Mouse (Mus musculus) forebrain, embryonic 12.5 days (tissue): Measurements from ENCODE around the gene Dnmt1. TPM values are rescaled to one million over a fixed set of nuclear protein-coding genes. Genes with fewer than 3 reads are reported as not detected.

ENCODE experiments used
- ATAC-seq: fragments of 200-750 bp; cut with Nextera tagmentation; 2 replicates; pipeline ENCODE4 v1.8.0; 2017; ENCODE audit warnings: moderate TSS enrichment; ENCODE audit not compliant: low FRiP score
- H3K27ac ChIP-seq: fragments of 300-500 bp; sonication (generic); 2 replicates; pipeline ENCODE4 v1.5.1; 2016; ENCODE audit warnings: mild to moderate bottlenecking
- H3K27me3 ChIP-seq: fragments of 300-500 bp; sonication (generic); 2 replicates; pipeline ENCODE4 v1.6.1; 2016; ENCODE audit warnings: mild to moderate bottlenecking
- H3K36me3 ChIP-seq: fragments of 300-500 bp; sonication (generic); replicated peaks from 2 replicates; pipeline ENCODE4 v1.6.1; 2016; ENCODE audit warnings: mild to moderate bottlenecking
- H3K4me1 ChIP-seq: fragments of 300-500 bp; sonication (generic); 2 replicates; pipeline ENCODE4 v1.6.1; 2016
- H3K4me2 ChIP-seq: fragments of 300-500 bp; sonication (generic); 2 replicates; pipeline ENCODE4 v1.6.1; 2016; ENCODE audit warnings: mild to moderate bottlenecking, moderate library complexity
- H3K4me3 ChIP-seq: fragments of 300-500 bp; sonication (generic); replicated peaks from 2 replicates; pipeline ENCODE4 v1.5.1; 2016; ENCODE audit warnings: mild to moderate bottlenecking
- H3K9ac ChIP-seq: fragments of 300-500 bp; sonication (generic); 2 replicates; pipeline ENCODE4 v1.6.1; 2016; ENCODE audit warnings: mild to moderate bottlenecking
- H3K9me3 ChIP-seq: fragments of 300-500 bp; sonication (generic); 2 replicates; pipeline ENCODE4 v1.6.1; 2016
- WGBS: fragments of 180-500 bp; shearing (Covaris S2); methylation state at CpG from one replicate; pipeline ENCODE4 v1.1.7; 2016; 5-methylcytosine and 5-hydroxymethylcytosine counted together
- polyA plus RNA-seq: library from polyadenylated mRNA; unstranded; fragments of >200 nt; fragmentation: Nextera tagmentation; extraction: Ambion mirVana; gene quantifications from 2 replicates; pipeline ENCODE4 v1.2.1, GENCODE M21; 2016

The Dnmt1 gene
- polyA plus RNA-seq, 1 experiment from 2014 or later, result 134 TPM

- H3K4me2 ChIP-seq, result peak within 1 kb of the TSS; percentile 91
- ATAC-seq, result peak; percentile 96
- under 1% methylated on average over 43 of the region's 43 CpGs for WGBS
These were observed 71.8 kb downstream of the Dnmt1 start, which contains the start of gene Ppan for GRCm38 (mm10) chr9:20887704-20888385. Gene Ppan, plus strand, starts transcription at chr9:20888175.

GRCm38 (mm10) chr9:20887191-20887590 lies 72.5 kb downstream of the Dnmt1 start:
- Histone ChIP-seq H3K36me3 (peaks cover 30% of the 10 kb centered on the region), H3K4me1 (peaks cover 10% of the 10 kb centered on the region), H3K27me3 (no peaks in the 10 kb centered on the region), H3K9ac (no peak overlapping the region), H3K4me3 (no peak overlapping the region), H3K27ac (no peak overlapping the region), H3K4me2 (peak overlapping the region; percentile 91), H3K9me3 (peaks cover 2% of the 10 kb centered on the region; the same call in 1 of the 2 replicates)
- WGBS, result 89% methylated on average over 6 of the region's 6 CpGs
- 0 out of 2 replicates have a peak, but pooled peaks have one; percentile 8 for ATAC-seq

More at GRCm38 (mm10) chr9:20887704-20888385, 71.8 kb downstream of the Dnmt1 start, which contains the start of gene Ppan:
- H3K27ac ChIP-seq, result peak within 1 kb of the TSS; percentile 90
- peak within 1 kb of the TSS; percentile 84 for H3K4me3 ChIP-seq
- H3K4me1 ChIP-seq, result peaks cover 10% of the 10 kb centered on the region
- peak within 1 kb of the TSS; percentile 86 for H3K9ac ChIP-seq
- peaks cover 36% of the 10 kb centered on the region for H3K36me3 ChIP-seq
- peaks cover 2% of the 10 kb centered on the region; the same call in 1 of the 2 replicates for H3K9me3 ChIP-seq
- no peaks in the 10 kb centered on the region for H3K27me3 ChIP-seq

GRCm38 (mm10) chr9:20886563-20886962 lies 73.1 kb downstream of the Dnmt1 start:
- no peak overlapping the region for H3K4me2 ChIP-seq
- peaks cover 23% of the 10 kb centered on the region for H3K36me3 ChIP-seq
- H3K4me3 ChIP-seq, result no peak overlapping the region
- H3K4me1 ChIP-seq, result peaks cover 10% of the 10 kb centered on the region
- 98% methylated on average over 2 of the region's 2 CpGs for WGBS
- H3K27me3 ChIP-seq, result no peaks in the 10 kb centered on the region
- no peak overlapping the region for H3K9ac ChIP-seq
- no peak for ATAC-seq
- peaks cover 2% of the 10 kb centered on the region; the same call in 1 of the 2 replicates for H3K9me3 ChIP-seq
- H3K27ac ChIP-seq, result no peak overlapping the region

- no peaks in the 10 kb centered on the region for H3K36me3 ChIP-seq
- no peaks in the 10 kb centered on the region; the same call in 1 of the 2 replicates for H3K27me3 ChIP-seq
- peak within 1 kb of the TSS; percentile 68 for H3K9ac ChIP-seq
- no peak for ATAC-seq
- H3K4me2 ChIP-seq, result peak within 1 kb of the TSS; percentile 63
- peak within 1 kb of the TSS; percentile 43 for H3K4me3 ChIP-seq
- H3K4me1 ChIP-seq, result peaks cover 11% of the 10 kb centered on the region
- no peaks in the 10 kb centered on the region for H3K9me3 ChIP-seq
- H3K27ac ChIP-seq, result peak within 1 kb of the TSS; percentile 93
- WGBS, result 93% methylated on average over 13 of the region's 13 CpGs
These were observed 80.4 kb downstream of the Dnmt1 start, which contains the start of gene Angptl6 for GRCm38 (mm10) chr9:20879097-20879792. Gene Angptl6, minus strand, starts transcription at chr9:20879727.

- peak; percentile 20 for ATAC-seq
- 21% methylated on average over 10 of the region's 10 CpGs for WGBS
- Histone ChIP-seq H3K9me3 (no peaks in the 10 kb centered on the region), H3K4me1 (peaks cover 11% of the 10 kb centered on the region), H3K4me2 (peak overlapping the region; percentile 63), H3K9ac (peak overlapping the region; percentile 68), H3K27ac (peak overlapping the region; percentile 93), H3K36me3 (no peaks in the 10 kb centered on the region), H3K27me3 (no peaks in the 10 kb centered on the region; the same call in 1 of the 2 replicates), H3K4me3 (peak overlapping the region; percentile 43)
These were observed 81.0 kb downstream of the Dnmt1 start for GRCm38 (mm10) chr9:20878710-20879065.

- Histone ChIP-seq H3K36me3 (no peaks in the 10 kb centered on the region), H3K27ac (peak overlapping the region; percentile 93), H3K9me3 (no peaks in the 10 kb centered on the region), H3K4me1 (peaks cover 11% of the 10 kb centered on the region), H3K4me2 (peak overlapping the region; percentile 63), H3K4me3 (peak overlapping the region; percentile 43), H3K27me3 (no peaks in the 10 kb centered on the region; the same call in 1 of the 2 replicates), H3K9ac (peak overlapping the region; percentile 68)
- whole genome bisulfite sequencing, result under 1% methylated on average over 69 of the region's 69 CpGs
- peak; percentile 94 for ATAC-seq
These were observed 81.5 kb downstream of the Dnmt1 start for GRCm38 (mm10) chr9:20878041-20878709.

GRCm38 (mm10) chr9:20877118-20878040 lies 82.3 kb downstream of the Dnmt1 start:
- Histone ChIP-seq H3K36me3 (no peaks in the 10 kb centered on the region), H3K4me2 (peak overlapping the region; percentile 63), H3K9ac (peak overlapping the region; percentile 25; the same call in 1 of the 2 replicates), H3K4me3 (peak overlapping the region; percentile 43), H3K4me1 (peaks cover 11% of the 10 kb centered on the region), H3K27me3 (no peaks in the 10 kb centered on the region; the same call in 1 of the 2 replicates), H3K9me3 (no peaks in the 10 kb centered on the region), H3K27ac (peak overlapping the region; percentile 93)
- WGBS, result 36% methylated on average over 14 of the region's 14 CpGs
- no peak for ATAC-seq

- no peak overlapping the region for H3K27ac ChIP-seq
- no peaks in the 10 kb centered on the region for H3K36me3 ChIP-seq
- H3K9me3 ChIP-seq, result no peaks in the 10 kb centered on the region
- ATAC-seq, result no peak
- H3K4me2 ChIP-seq, result no peak overlapping the region
- 75% methylated on average over 8 of the region's 9 CpGs for WGBS
- H3K9ac ChIP-seq, result peak overlapping the region; percentile 21; the same call in 1 of the 2 replicates
- H3K27me3 ChIP-seq, result peaks cover 5% of the 10 kb centered on the region; the same call in 1 of the 2 replicates
- peaks cover 11% of the 10 kb centered on the region for H3K4me1 ChIP-seq
- H3K4me3 ChIP-seq, result no peak overlapping the region
These were observed 83.2 kb downstream of the Dnmt1 start for GRCm38 (mm10) chr9:20876318-20877117.

GRCm38 (mm10) chr9:20875021-20875790 lies 84.5 kb downstream of the Dnmt1 start:
- peaks cover 18% of the 10 kb centered on the region for H3K27me3 ChIP-seq
- WGBS, result 70% methylated on average over 23 of the region's 23 CpGs
- H3K9me3 ChIP-seq, result no peaks in the 10 kb centered on the region
- no peaks in the 10 kb centered on the region for H3K36me3 ChIP-seq
- H3K4me1 ChIP-seq, result peaks cover 11% of the 10 kb centered on the region
- ATAC-seq, result no peak
- no peak overlapping the region for H3K4me3 ChIP-seq
- no peak overlapping the region for H3K4me2 ChIP-seq
- H3K27ac ChIP-seq, result no peak overlapping the region
- H3K9ac ChIP-seq, result no peak overlapping the region

GRCm38 (mm10) chr9:20873521-20873920 lies 86.2 kb downstream of the Dnmt1 start:
- WGBS, result 86% methylated on average over 12 of the region's 12 CpGs
- Histone ChIP-seq H3K36me3 (no peaks in the 10 kb centered on the region), H3K4me3 (no peak overlapping the region), H3K9ac (no peak overlapping the region), H3K4me1 (peaks cover 12% of the 10 kb centered on the region), H3K27ac (no peak overlapping the region), H3K9me3 (no peaks in the 10 kb centered on the region), H3K4me2 (no peak overlapping the region), H3K27me3 (peaks cover 35% of the 10 kb centered on the region)
- no peak for ATAC-seq
